Mouse (Mus musculus): ENCODE results near the gene Lrrc28.
A peak's percentile ranks its signal among the peaks of the same experiment; 100 is the strongest.

Lrrc28 gene

GRCm38 (mm10) chr7:67644291-67644690 lies 777 bp downstream of the Lrrc28 start:
- peak; percentile 23 for DNase-seq (ENCODE audit: low spot score)

- DNase-seq (ENCODE audit: low spot score) = no peak
Observed at GRCm38 (mm10) chr7:67642955-67643354, 2.1 kb downstream of the Lrrc28 start.

DNA sequence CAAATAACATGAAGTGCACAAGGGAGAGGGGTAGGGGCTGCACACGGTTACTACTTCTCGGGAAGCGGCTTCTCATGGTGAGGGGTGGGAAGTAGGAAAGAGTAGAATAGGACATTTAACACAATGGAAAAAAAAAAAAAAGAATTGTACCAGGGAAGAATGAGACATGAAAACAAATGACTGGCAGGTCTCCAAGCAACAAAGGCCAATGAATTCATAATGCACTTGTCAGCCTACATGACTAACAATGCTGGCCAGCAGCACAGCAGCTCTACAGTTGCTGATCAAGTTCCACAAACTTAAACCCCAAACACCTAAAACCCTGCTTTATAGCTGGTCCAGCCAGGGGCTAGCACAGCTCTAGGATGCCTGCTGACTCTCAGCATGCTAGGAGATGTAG lies 6.1 kb downstream of the Lrrc28 start:
- DNase-seq (ENCODE audit: low spot score) = peak; percentile 48

GRCm38 (mm10) chr7:67636161-67636560 lies 8.9 kb downstream of the Lrrc28 start:
- DNase-seq (ENCODE audit: low spot score) = no peak

GRCm38 (mm10) chr7:67634210-67634609 lies 10.9 kb downstream of the Lrrc28 start:
- DNase-seq (ENCODE audit: low spot score) = no peak

DNA sequence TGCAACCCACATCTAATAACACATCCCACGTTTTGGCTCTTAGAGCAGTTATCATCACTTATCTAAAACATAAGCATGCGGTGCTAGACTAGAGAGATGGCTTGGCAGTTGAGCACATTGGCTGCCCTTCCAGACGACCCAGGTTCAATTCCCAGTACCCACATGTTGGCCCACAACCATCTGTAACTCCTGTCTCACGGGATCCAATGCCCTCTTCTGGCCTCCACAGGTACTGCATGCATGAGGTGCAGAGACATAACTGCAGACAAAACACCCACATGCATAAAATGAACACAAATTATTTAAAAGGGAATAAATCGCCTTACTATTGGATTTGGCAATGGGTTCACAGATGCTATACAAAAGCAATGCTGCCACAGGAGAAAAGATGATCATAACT lies 12.7 kb downstream of the Lrrc28 start:
- DNase-seq (ENCODE audit: low spot score) = no peak

- DNase-seq (ENCODE audit: low spot score) = peak; percentile 90
Observed at GRCm38 (mm10) chr7:67630817-67631216, 14.3 kb downstream of the Lrrc28 start.

GRCm38 (mm10) chr7:67629681-67630080 lies 15.4 kb downstream of the Lrrc28 start:
- DNase-seq (ENCODE audit: low spot score) = no peak

DNA sequence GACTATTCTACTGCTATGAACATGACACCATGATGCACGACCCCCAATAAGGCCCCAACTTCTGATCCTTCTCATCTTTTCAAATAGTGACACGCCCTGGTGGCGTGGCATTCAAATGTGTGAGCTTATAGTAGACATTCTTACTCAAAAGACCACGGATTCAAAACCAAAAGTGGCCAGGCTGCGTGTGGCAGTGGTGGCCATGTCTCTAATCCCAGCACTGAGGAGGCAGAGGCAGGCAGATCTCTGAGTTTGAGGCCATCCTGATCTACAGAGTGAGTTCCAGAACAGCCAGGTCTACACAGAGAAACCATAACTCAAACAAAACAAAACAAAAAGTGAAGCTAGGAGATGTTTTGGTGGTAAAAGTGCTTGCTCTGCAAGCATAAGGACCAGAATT lies 18.4 kb downstream of the Lrrc28 start:
- DNase-seq (ENCODE audit: low spot score) = no peak

GRCm38 (mm10) chr7:67622151-67622550 lies 22.9 kb downstream of the Lrrc28 start:
- no peak for DNase-seq (ENCODE audit: low spot score)

DNA sequence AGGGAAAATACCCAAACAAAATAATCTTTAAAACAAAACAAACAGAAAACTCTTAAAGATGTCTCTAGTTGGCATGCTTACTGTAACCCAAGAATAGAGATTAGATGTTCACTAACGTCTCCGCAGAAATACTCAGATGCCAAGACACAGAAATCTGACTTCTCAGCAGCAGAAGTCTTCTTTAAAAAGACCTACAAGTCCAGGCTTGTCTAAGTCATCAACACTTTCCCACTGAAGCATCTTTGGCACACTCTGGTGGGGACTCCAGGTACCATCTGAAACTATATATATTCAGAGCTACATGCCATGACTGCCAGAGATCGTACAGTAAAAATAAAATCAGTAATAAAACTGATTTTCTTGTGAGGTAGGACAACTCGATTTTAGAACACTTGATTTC lies 25.2 kb downstream of the Lrrc28 start:
- DNase-seq (ENCODE audit: low spot score) = peak; percentile 30

DNA sequence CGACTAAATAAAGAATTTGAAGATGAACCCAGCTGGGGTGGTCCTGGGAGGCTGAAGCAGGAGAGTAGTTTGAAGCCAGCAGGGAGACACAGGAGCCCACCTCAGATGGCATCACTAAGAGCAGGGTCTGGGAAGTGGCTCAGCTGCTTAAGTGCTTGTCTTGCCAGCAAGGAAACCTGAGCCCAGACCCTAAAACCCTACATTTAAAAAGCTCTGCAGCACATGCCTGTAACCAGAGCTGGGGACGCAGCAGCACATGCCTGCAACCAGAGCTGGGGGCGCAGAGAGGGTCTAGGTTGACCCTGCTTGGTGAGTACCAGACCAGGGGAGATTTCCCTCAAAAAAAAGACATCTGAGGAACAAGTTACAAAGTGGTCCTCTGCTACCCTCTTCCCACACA lies 26.8 kb downstream of the Lrrc28 start:
- DNase-seq (ENCODE audit: low spot score) = no peak

DNA sequence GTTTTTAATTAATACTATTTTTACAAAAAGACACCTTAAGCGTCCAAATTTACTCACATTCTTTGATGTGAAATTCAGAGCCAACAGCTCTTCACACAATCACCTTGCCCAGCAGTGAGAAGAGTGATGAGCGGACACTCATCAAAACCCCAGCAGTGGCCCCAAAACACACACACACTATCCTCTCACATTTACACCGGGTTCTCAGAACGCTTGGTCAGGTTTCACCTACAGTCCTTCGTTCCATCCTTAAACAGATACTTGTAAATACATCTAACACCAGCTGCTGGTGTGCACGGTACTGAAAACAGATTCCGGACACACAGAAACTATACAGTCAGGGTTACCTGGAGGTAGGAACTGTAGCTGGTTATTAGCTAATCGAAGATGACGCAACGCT lies 27.4 kb downstream of the Lrrc28 start:
- DNase-seq (ENCODE audit: low spot score) = no peak

- no peak for DNase-seq (ENCODE audit: low spot score)
Observed at GRCm38 (mm10) chr7:67616890-67617289, 28.2 kb downstream of the Lrrc28 start.

DNA sequence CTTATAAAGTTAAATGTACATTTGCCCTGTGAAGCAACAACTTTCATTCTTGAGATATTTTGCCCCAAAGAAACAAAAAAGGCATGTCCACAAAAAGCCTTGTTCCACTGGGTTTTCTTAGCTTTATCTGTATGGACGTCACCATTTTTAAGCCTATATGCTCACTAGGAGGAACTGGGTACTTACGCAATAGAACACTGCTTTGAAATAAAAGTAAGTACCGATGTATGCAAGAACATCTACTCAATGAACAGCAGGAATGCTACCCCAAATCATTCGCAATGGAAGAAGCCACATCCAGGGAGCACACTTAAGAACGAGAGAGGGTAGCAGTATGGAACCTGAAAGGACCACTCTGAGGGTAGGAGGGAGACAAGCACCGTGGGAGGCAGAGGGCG lies 30.6 kb downstream of the Lrrc28 start:
- no peak for DNase-seq (ENCODE audit: low spot score)

DNA sequence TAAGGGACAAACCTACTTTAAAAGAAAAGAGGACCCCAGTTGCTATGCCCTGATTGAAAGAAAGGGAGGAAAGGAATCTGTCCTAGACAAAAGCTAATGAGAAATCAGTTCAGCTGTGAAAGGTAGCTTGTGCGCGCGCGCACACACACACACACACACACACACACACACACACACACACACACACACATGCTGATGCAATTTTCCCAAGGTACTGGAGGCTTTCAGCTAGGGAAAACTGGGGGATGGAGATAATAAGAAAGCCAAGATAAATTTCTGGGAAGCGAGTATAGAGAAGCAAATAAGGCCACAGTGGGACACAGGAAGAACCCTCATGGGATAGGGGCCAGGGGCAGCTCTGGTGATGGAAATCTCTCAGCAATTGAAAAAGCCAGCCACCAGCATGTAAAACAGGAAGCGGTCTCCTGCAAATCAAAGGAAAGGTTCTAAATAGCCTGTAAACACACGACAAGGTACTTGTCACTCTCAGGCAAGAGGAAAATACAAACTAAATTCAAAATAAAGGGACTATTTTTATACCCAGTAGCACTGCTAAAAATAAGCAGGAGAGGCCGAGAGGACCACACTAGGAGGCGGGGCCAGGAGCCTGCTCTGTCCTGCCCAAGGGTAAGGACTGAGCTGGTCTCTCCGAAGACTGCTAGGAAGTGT lies 31.1 kb downstream of the Lrrc28 start:
- no peak for DNase-seq (ENCODE audit: low spot score)

- DNase-seq (ENCODE audit: low spot score) = no peak
Observed at GRCm38 (mm10) chr7:67608348-67609024, 36.6 kb downstream of the Lrrc28 start.

- DNase-seq (ENCODE audit: low spot score) = no peak
Observed at GRCm38 (mm10) chr7:67607669-67608347, 37.3 kb downstream of the Lrrc28 start.

GRCm38 (mm10) chr7:67606250-67606649 lies 38.8 kb downstream of the Lrrc28 start:
- no peak for DNase-seq (ENCODE audit: low spot score)

DNA sequence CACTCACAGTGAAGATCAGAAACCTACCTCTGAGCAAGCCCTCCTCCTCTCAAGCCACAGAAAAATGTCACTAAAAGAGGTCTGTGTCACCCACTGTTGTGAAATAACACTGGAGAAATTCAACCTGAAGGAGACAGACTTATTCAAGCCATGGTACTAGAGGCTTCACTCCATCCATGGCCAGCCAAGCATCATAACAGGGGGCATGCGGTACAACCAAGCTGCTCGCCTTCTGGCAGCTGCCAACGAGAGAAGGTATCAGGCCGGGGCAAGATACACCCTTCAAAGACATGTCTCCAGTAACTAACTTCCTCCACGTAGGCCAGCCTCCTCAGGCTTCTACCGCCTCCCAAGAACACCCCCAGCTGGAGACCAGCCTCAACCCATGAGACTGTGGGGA lies 40.0 kb downstream of the Lrrc28 start:
- no peak for DNase-seq (ENCODE audit: low spot score)

DNA sequence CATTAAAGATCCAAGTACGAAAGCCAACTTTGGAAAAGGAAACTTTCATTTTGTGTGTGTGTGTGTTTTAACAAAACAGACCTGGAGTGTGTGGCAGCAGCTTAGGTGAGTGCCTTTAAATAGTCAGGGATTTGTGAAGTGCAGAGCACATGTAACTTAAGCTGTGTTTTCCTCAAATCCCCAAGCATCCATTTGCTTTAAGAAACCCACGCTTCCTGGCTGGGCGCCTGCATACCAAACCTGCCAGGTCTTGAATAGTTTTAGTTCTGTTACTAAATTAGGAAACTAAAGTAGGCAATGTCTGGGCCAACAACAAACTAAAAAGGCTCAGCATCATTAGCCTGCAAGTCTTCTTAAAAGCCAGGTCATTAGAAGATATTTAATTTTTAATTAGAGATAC lies 47.0 kb downstream of the Lrrc28 start:
- DNase-seq (ENCODE audit: low spot score) = peak; percentile 76

- no peak for DNase-seq (ENCODE audit: low spot score)
Observed at GRCm38 (mm10) chr7:67596961-67597360, 48.1 kb downstream of the Lrrc28 start.

GRCm38 (mm10) chr7:67596322-67596721 lies 48.7 kb downstream of the Lrrc28 start:
- no peak for DNase-seq (ENCODE audit: low spot score)
